18 mouse cellular contexts compared by ENCODE assay signal in the genomic region with DNA sequence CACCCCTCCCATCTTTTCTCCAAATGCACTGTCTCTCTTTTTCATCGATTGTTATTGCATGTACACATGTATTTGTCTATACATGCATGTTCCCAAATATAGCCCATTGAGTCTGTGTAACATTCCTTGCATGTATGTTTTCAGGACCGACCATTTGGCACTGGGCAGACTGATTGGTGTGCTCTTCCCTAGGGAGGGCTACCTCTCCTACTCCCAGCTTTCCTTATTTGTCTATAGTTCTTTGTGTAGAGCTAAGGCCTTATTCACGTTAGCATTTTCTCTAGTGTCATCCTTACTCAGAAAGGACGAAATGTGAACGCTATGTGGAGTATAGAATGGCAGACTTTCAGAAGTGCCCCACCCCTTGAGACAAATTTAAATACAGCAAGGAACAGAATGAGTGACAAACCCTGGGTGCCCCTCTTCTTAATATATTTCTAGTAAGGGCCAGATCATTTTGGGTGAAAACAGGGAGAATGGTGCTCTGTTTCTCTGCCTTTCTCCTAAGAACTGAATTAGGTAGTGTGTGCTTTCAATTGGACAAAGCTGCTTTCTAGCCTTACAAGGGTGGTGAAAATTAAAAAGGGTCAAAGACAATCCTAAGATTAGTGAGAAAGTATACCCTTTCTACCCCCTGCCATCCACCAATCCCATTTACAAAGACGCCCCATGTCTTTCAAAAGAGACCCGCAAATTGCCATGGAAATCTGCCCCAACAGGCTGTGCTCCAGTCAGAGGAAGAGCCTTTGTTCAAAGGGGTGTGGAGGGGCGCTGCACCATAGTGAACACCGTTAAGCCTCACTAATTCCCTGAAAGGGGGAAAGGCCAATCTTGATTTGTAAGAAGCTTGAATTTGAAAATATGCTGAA.
DNase-seq lines count a peak whose midpoint lies in the region; ATAC-seq and TF ChIP-seq lines count a peak whose summit lies in the region.
"Had no signal": no experiment of that assay in that cellular context is flagged by ENCODE, and none has a peak within 500 bp of the region (broad histone marks: within the 10 kb centered on the region; RNA-seq: fewer than 3 reads in every experiment).

No protein-coding gene starts in this region.

- no peaks in the 10 kb centered on the region for H3K36me3 ChIP-seq in embryonic facial prominence, embryonic 11.5 days (replicated peaks; ENCODE audit: control insufficient read depth, insufficient read depth, low read depth, low read length)
- H3K36me3 ChIP-seq in forebrain, postnatal 0 days (ENCODE audit: insufficient read depth) = no peaks in the 10 kb centered on the region
- H3K36me3 ChIP-seq in neural tube, embryonic 13.5 days = no peaks in the 10 kb centered on the region
- H3K36me3 ChIP-seq in intestine, embryonic 15.5 days = no peaks in the 10 kb centered on the region
- H3K36me3 ChIP-seq: embryonic facial prominence, embryonic 13.5 days; liver, embryonic 13.5 days had no signal

- no peak overlapping the region for H3K27ac ChIP-seq in embryonic facial prominence, embryonic 11.5 days (replicated peaks; ENCODE audit: low read depth, low read length)
- 0 out of 2 replicates have a peak overlapping the region, but pooled peaks have one; percentile 35 for H3K27ac ChIP-seq in forebrain, postnatal 0 days (ENCODE audit: low read depth, low read length)
- H3K27ac ChIP-seq in neural tube, embryonic 13.5 days (replicated peaks) = peak overlapping the region; percentile 52
- no peak overlapping the region for H3K27ac ChIP-seq in intestine, embryonic 15.5 days
- H3K27ac ChIP-seq: embryonic facial prominence, embryonic 13.5 days; liver, embryonic 13.5 days had no signal

- WGBS in embryonic facial prominence, embryonic 11.5 days = 37% methylated on average over 9 of the region's 9 CpGs
- 30% methylated on average over 9 of the region's 9 CpGs for WGBS in forebrain, postnatal 0 days
- WGBS in neural tube, embryonic 13.5 days = 33% methylated on average over 9 of the region's 9 CpGs
- WGBS in intestine, embryonic 15.5 days = 47% methylated on average over 9 of the region's 9 CpGs

- no peaks in the 10 kb centered on the region for H3K27me3 ChIP-seq in embryonic facial prominence, embryonic 11.5 days (ENCODE audit: control insufficient read depth, insufficient read depth, low read length)
- no peaks in the 10 kb centered on the region for H3K27me3 ChIP-seq in forebrain, postnatal 0 days (ENCODE audit: insufficient read depth, low read length)
- H3K27me3 ChIP-seq in neural tube, embryonic 13.5 days = peaks cover 23% of the 10 kb centered on the region
- 0 out of 2 replicates have a peak, but pooled peaks cover 3% of the 10 kb centered on the region for H3K27me3 ChIP-seq in intestine, embryonic 15.5 days (replicated peaks)
- H3K27me3 ChIP-seq: liver, embryonic 13.5 days had no signal

- no peaks in the 10 kb centered on the region for H3K9me3 ChIP-seq in embryonic facial prominence, embryonic 11.5 days (replicated peaks; ENCODE audit: control insufficient read depth, low read length)
- no peaks in the 10 kb centered on the region for H3K9me3 ChIP-seq in forebrain, postnatal 0 days (ENCODE audit: low read length)
- no peaks in the 10 kb centered on the region for H3K9me3 ChIP-seq in neural tube, embryonic 13.5 days
- H3K9me3 ChIP-seq in intestine, embryonic 15.5 days = no peaks in the 10 kb centered on the region
- H3K9me3 ChIP-seq: embryonic facial prominence, embryonic 13.5 days; liver, embryonic 13.5 days; megakaryocyte, embryonic 14.5 days had no signal

- no peak overlapping the region for H3K9ac ChIP-seq in embryonic facial prominence, embryonic 11.5 days (replicated peaks; ENCODE audit: low read length)
- no peak overlapping the region for H3K9ac ChIP-seq in forebrain, postnatal 0 days
- H3K9ac ChIP-seq in neural tube, embryonic 13.5 days = no peak overlapping the region
- H3K9ac ChIP-seq in intestine, embryonic 15.5 days = no peak overlapping the region
- H3K9ac ChIP-seq: embryonic facial prominence, embryonic 13.5 days; liver, embryonic 13.5 days had no signal

- TF ChIP-seq CTCF in forebrain, postnatal 0 days (IDR thresholded peaks at IDR 0.05; ENCODE audit: low read depth) = no peak

- DNase-seq in embryo, embryonic 10 days (ENCODE audit: low spot score) = peak; percentile 11
- peak; percentile 48 for DNase-seq in embryonic facial prominence, embryonic 11.5 days (ENCODE audit: low spot score)
- DNase-seq in forebrain, postnatal 0 days = peak; percentile 26
- DNase-seq in urinary bladder, postnatal 36 days (ENCODE audit: low spot score in 2 of 2) = no peak
- DNase-seq in left cerebral cortex, postnatal 25 days (ENCODE audit: low spot score in 2 of 2) = no peak
- DNase-seq: cerebellum, adult 8-10 months; heart, adult 11 months; kidney, postnatal 14 days; left cerebral cortex, postnatal 4 days; liver, embryonic 13.5 days; right cerebral cortex, postnatal 14 days had no signal

- peak; percentile 44; the same call in 1 of the 2 replicates for ATAC-seq in embryonic facial prominence, embryonic 11.5 days (replicated peaks; ENCODE audit: insufficient number of reproducible peaks, low FRiP score, low TSS enrichment, low read depth)
- peak; percentile 74; the same call in 1 of the 2 replicates for ATAC-seq in forebrain, postnatal 0 days
- ATAC-seq in neural tube, embryonic 13.5 days (ENCODE audit: low read depth) = peak; percentile 79
- no peak for ATAC-seq in intestine, embryonic 15.5 days
- ATAC-seq: CD4-positive, CD25-positive, alpha-beta regulatory T cell, adult 4 months; intestine, embryonic 16.5 days; lung, postnatal 0 days had no signal

- H3K4me1 ChIP-seq in embryonic facial prominence, embryonic 11.5 days (ENCODE audit: control insufficient read depth, insufficient read depth, low read length) = no peaks in the 10 kb centered on the region
- 0 out of 2 replicates have a peak, but pooled peaks cover 3% of the 10 kb centered on the region for H3K4me1 ChIP-seq in forebrain, postnatal 0 days (ENCODE audit: insufficient read depth)
- 0 out of 2 replicates have a peak, but pooled peaks cover 10% of the 10 kb centered on the region for H3K4me1 ChIP-seq in neural tube, embryonic 13.5 days (replicated peaks)
- no peaks in the 10 kb centered on the region for H3K4me1 ChIP-seq in intestine, embryonic 15.5 days (replicated peaks)
- H3K4me1 ChIP-seq: embryonic facial prominence, embryonic 13.5 days; liver, embryonic 13.5 days; megakaryocyte, embryonic 14.5 days had no signal

- no peak overlapping the region for H3K4me2 ChIP-seq in embryonic facial prominence, embryonic 11.5 days (ENCODE audit: low read depth, low read length)
- no peak overlapping the region for H3K4me2 ChIP-seq in forebrain, postnatal 0 days (ENCODE audit: low read depth)
- H3K4me2 ChIP-seq in neural tube, embryonic 13.5 days = no peak overlapping the region
- H3K4me2 ChIP-seq in intestine, embryonic 15.5 days (replicated peaks) = no peak overlapping the region
- H3K4me2 ChIP-seq: embryonic facial prominence, embryonic 13.5 days; liver, embryonic 13.5 days had no signal

- intact Hi-C loops in left cerebral cortex, postnatal 25 days (cut with DNase I) = no loop called here

- no peak overlapping the region for H3K4me3 ChIP-seq in embryonic facial prominence, embryonic 11.5 days (ENCODE audit: low read depth, low read length)
- H3K4me3 ChIP-seq in forebrain, postnatal 0 days (ENCODE audit: low read depth, low read length) = no peak overlapping the region
- H3K4me3 ChIP-seq in neural tube, embryonic 13.5 days = no peak overlapping the region
- no peak overlapping the region for H3K4me3 ChIP-seq in intestine, embryonic 15.5 days (replicated peaks)
- H3K4me3 ChIP-seq: embryonic facial prominence, embryonic 13.5 days; liver, embryonic 13.5 days; megakaryocyte, embryonic 14.5 days had no signal

Comparison
In these comparisons a context has a peak if more than half of its experiments do, and no peak if none do; other contexts are left out.
1. DNase-seq: peak in embryo, embryonic 10 days (single experiment), embryonic facial prominence, embryonic 11.5 days (single experiment) and forebrain, postnatal 0 days (single experiment); none in urinary bladder, postnatal 36 days (0 of 2) and left cerebral cortex, postnatal 25 days (0 of 2).
2. H3K27ac ChIP-seq: peak in forebrain, postnatal 0 days (single experiment) and neural tube, embryonic 13.5 days (single experiment); none in embryonic facial prominence, embryonic 11.5 days (single experiment) and intestine, embryonic 15.5 days (single experiment).